Mouse (Mus musculus): ENCODE data around the gene Gm20877.
"Not testable (repeated sequence)": the region's sequence is repeated elsewhere in the genome, so short reads cannot be mapped to it uniquely, and the experiment has no call there.

The Gm20877 gene

DNA sequence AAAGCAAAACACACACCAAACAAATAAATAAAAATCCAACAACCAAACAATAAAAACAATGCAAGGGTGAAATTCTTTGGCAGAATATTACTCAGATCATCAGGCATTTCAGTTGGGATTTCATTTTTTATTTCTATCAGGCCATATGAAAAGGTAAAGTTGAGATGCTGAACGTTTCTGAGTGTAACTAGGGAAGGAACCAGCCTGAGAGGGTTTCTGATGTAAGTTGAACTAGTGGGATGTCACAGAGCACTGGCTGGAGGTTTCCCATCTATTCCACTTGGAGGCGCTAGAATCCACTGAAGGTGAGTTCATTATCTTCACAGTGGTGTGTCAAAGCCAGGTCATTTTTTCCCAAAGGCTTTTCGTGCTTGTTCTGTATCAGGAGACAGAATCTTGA, at the start of gene Gm20877:
Gene Gm20877, plus strand, starts transcription at position 301 of the 400 bp plus-strand sequence.
- DNase-seq = not testable (repeated sequence)

Measured in B cell, adult 2 months (primary cell).